Mouse (Mus musculus) hindbrain, embryonic 15.5 days (tissue): ENCODE results near the gene Cxcl10. TPM values are rescaled to one million over a fixed set of nuclear protein-coding genes. Genes with fewer than 3 reads are reported as not detected.

Source experiments
- ATAC-seq: fragments of 200-750 bp; cut with Nextera tagmentation; 2 replicates; pipeline ENCODE4 v1.8.0; 2017; ENCODE audit warnings: low read depth, moderate number of reproducible peaks, moderate TSS enrichment; ENCODE audit not compliant: low FRiP score
- H3K27ac ChIP-seq: fragments of 300-500 bp; sonication (generic); replicated peaks from 2 replicates; pipeline ENCODE4 v1.5.1; 2015; ENCODE audit warnings: mild to moderate bottlenecking, inconsistent platforms
- H3K27me3 ChIP-seq: fragments of 300-500 bp; sonication (generic); 2 replicates; pipeline ENCODE4 v1.6.1; 2015; ENCODE audit warnings: control low read depth, inconsistent platforms
- H3K36me3 ChIP-seq: fragments of 300-500 bp; sonication (generic); 2 replicates; pipeline ENCODE4 v1.6.1; 2015; ENCODE audit warnings: control low read depth, inconsistent platforms
- H3K4me1 ChIP-seq: fragments of 300-500 bp; sonication (generic); replicated peaks from 2 replicates; pipeline ENCODE4 v1.6.1; 2015; ENCODE audit warnings: control low read depth, inconsistent platforms
- H3K4me2 ChIP-seq: fragments of 300-500 bp; sonication (generic); 2 replicates; pipeline ENCODE4 v1.6.1; 2015; ENCODE audit warnings: moderate library complexity, mild to moderate bottlenecking, inconsistent platforms
- H3K4me3 ChIP-seq: fragments of 300-500 bp; sonication (generic); 2 replicates; pipeline ENCODE4 v1.5.1; 2015; ENCODE audit warnings: mild to moderate bottlenecking, inconsistent platforms
- H3K9ac ChIP-seq: fragments of 300-500 bp; sonication (generic); 2 replicates; pipeline ENCODE4 v1.6.1; 2015; ENCODE audit warnings: inconsistent platforms
- H3K9me3 ChIP-seq: fragments of 300-500 bp; sonication (generic); 2 replicates; pipeline ENCODE4 v1.6.1; 2016; ENCODE audit warnings: control low read depth, inconsistent platforms
- WGBS: fragments of 180-500 bp; shearing (Covaris S2); methylation state at CpG from one replicate; pipeline ENCODE4 v1.1.7; 2015; 5-methylcytosine and 5-hydroxymethylcytosine counted together
- polyA plus RNA-seq: library from polyadenylated mRNA; unstranded; fragments of >200 nt; fragmentation: Nextera tagmentation; extraction: Ambion mirVana; gene quantifications from 2 replicates; pipeline ENCODE4 v1.2.1, GENCODE M21; 2015

The Cxcl10 gene
- polyA plus RNA-seq, 1 experiment from 2014 or later: 0.36 TPM

GRCm38 (mm10) chr5:92312046-92312715, 36.5 kb downstream of the Cxcl10 start:
- Histone ChIP-seq H3K9me3 (no peaks in the 10 kb centered on the region), H3K4me2 (no peak overlapping the region), H3K36me3 (no peaks in the 10 kb centered on the region), H3K4me1 (peaks cover 16% of the 10 kb centered on the region), H3K4me3 (no peak overlapping the region), H3K27ac (no peak overlapping the region), H3K9ac (no peak overlapping the region), H3K27me3 (no peaks in the 10 kb centered on the region)
- 16% methylated on average over 13 of the region's 13 CpGs for WGBS
- no peak for ATAC-seq

- Histone ChIP-seq H3K9ac (peak within 1 kb of the TSS; percentile 73), H3K27me3 (no peaks in the 10 kb centered on the region), H3K4me2 (peak within 1 kb of the TSS; percentile 73), H3K9me3 (no peaks in the 10 kb centered on the region), H3K36me3 (peaks cover 10% of the 10 kb centered on the region), H3K27ac (peak within 1 kb of the TSS; percentile 74), H3K4me1 (peaks cover 16% of the 10 kb centered on the region), H3K4me3 (peak within 1 kb of the TSS; percentile 93)
- 2% methylated on average over 41 of the region's 41 CpGs for WGBS
- ATAC-seq: peak; percentile 96
Measured at GRCm38 (mm10) chr5:92309681-92310511, 38.8 kb downstream of the Cxcl10 start, which contains the start of gene Sdad1. Gene Sdad1, minus strand, starts transcription at chr5:92310479.

- Histone ChIP-seq H3K36me3 (peaks cover 61% of the 10 kb centered on the region), H3K4me2 (no peak overlapping the region)
- WGBS: 90% methylated on average over 3 of the region's 3 CpGs
Measured at GRCm38 (mm10) chr5:92304291-92304690, 44.4 kb downstream of the Cxcl10 start.

GRCm38 (mm10) chr5:92302149-92302840, 46.4 kb downstream of the Cxcl10 start:
- no peak overlapping the region for H3K27ac ChIP-seq
- H3K4me2 ChIP-seq: no peak overlapping the region
- H3K4me1 ChIP-seq: no peaks in the 10 kb centered on the region
- no peaks in the 10 kb centered on the region for H3K27me3 ChIP-seq
- H3K4me3 ChIP-seq: no peak overlapping the region
- peaks cover 77% of the 10 kb centered on the region for H3K36me3 ChIP-seq
- H3K9me3 ChIP-seq: no peaks in the 10 kb centered on the region
- WGBS: 91% methylated on average over 13 of the region's 13 CpGs
- no peak for ATAC-seq
- H3K9ac ChIP-seq: no peak overlapping the region

More at GRCm38 (mm10) chr5:92304291-92304690, 44.4 kb downstream of the Cxcl10 start:
- no peaks in the 10 kb centered on the region for H3K9me3 ChIP-seq
- H3K27me3 ChIP-seq: no peaks in the 10 kb centered on the region
- H3K4me3 ChIP-seq: no peak overlapping the region
- H3K27ac ChIP-seq: no peak overlapping the region
- H3K9ac ChIP-seq: no peak overlapping the region
- peaks cover 12% of the 10 kb centered on the region for H3K4me1 ChIP-seq
- no peak for ATAC-seq

Other genes starting within 250 kb of the Cxcl10 start
- gene Uso1, start 211.0 kb downstream of the Cxcl10 start, polyA plus RNA-seq: 38.7 and 44.6 TPM in 2 replicates
- not detected in 2 replicates for gene U90926, start 133.5 kb downstream of the Cxcl10 start, polyA plus RNA-seq
- gene Ppef2, start 92.6 kb downstream of the Cxcl10 start, polyA plus RNA-seq: 0.38 and 0.52 TPM in 2 replicates
- 21.9 and 24.1 TPM in 2 replicates for gene Naaa, start 70.7 kb downstream of the Cxcl10 start, polyA plus RNA-seq
- gene Sdad1, start 38.4 kb downstream of the Cxcl10 start, polyA plus RNA-seq: 27.5 and 31.4 TPM in 2 replicates
- not detected in 2 replicates for gene Cxcl9, start 20.8 kb downstream of the Cxcl10 start, polyA plus RNA-seq
- 6.1 and 6.9 TPM in 2 replicates for gene Art3, start 17.1 kb downstream of the Cxcl10 start, polyA plus RNA-seq
- gene Nup54, start 86.3 kb upstream of the Cxcl10 start, polyA plus RNA-seq: 47.3 and 50.5 TPM in 2 replicates
- gene Scarb2, start 157.9 kb upstream of the Cxcl10 start, polyA plus RNA-seq: 20.3 and 21.4 TPM in 2 replicates
- gene Fam47e, start 206.2 kb upstream of the Cxcl10 start, polyA plus RNA-seq: 0.90 and 1.7 TPM in 2 replicates